Mouse (Mus musculus) T-helper 1 cell (primary cell): ENCODE data around the gene Map3k1.

ENCODE experiments used
- in situ Hi-C: fragments of 300-600 bp; cut with MboI, MseI; formaldehyde crosslinking; loops from one replicate; pipeline ENCODE4 v1.15.1; 2025; ENCODE audit warnings: high pct_unique_total_duplicates

Gene Map3k1

GRCm38 (mm10) chr13:111815017-111815416, 6.2 kb upstream of the Map3k1 start:
- in situ Hi-C loops, result no loop called here

- in situ Hi-C loops, result loop anchor here (5.0 kb wide), 1 partner anchor 55 kb away; no protein-coding TSS in a partner anchor
Observed at GRCm38 (mm10) chr13:111812647-111813046, 3.9 kb upstream of the Map3k1 start.

GRCm38 (mm10) chr13:111810998-111811628, 2.3 kb upstream of the Map3k1 start:
- in situ Hi-C loops, result loop anchor here (5.0 kb wide), 1 partner anchor 56 kb away; no protein-coding TSS in a partner anchor

GRCm38 (mm10) chr13:111809466-111810228, 854 bp upstream of the Map3k1 start:
- in situ Hi-C loops, result loop anchor here (5.0 kb wide), 1 partner anchor 58 kb away; no protein-coding TSS in a partner anchor

- in situ Hi-C loops, result no loop called here
Observed at GRCm38 (mm10) chr13:111808387-111808636, 481 bp downstream of the Map3k1 start.

GRCm38 (mm10) chr13:111807596-111808386, 1.0 kb downstream of the Map3k1 start:
- in situ Hi-C loops, result no loop called here

GRCm38 (mm10) chr13:111807105-111807595, 1.6 kb downstream of the Map3k1 start:
- in situ Hi-C loops, result no loop called here

GRCm38 (mm10) chr13:111805738-111806722, 2.8 kb downstream of the Map3k1 start:
- in situ Hi-C loops, result no loop called here

GRCm38 (mm10) chr13:111804951-111805673, 3.7 kb downstream of the Map3k1 start:
- in situ Hi-C loops, result no loop called here

GRCm38 (mm10) chr13:111804189-111804588, 4.6 kb downstream of the Map3k1 start:
- in situ Hi-C loops, result no loop called here

GRCm38 (mm10) chr13:111803506-111803905, 5.3 kb downstream of the Map3k1 start:
- in situ Hi-C loops, result no loop called here

- in situ Hi-C loops, result no loop called here
Observed at GRCm38 (mm10) chr13:111802900-111803299, 5.9 kb downstream of the Map3k1 start.

- in situ Hi-C loops, result no loop called here
Observed at GRCm38 (mm10) chr13:111802271-111802665, 6.5 kb downstream of the Map3k1 start.

- in situ Hi-C loops, result no loop called here
Observed at GRCm38 (mm10) chr13:111801662-111802270, 7.0 kb downstream of the Map3k1 start.

GRCm38 (mm10) chr13:111800866-111801265, 7.9 kb downstream of the Map3k1 start:
- in situ Hi-C loops, result no loop called here

- in situ Hi-C loops, result loop anchor here (10.0 kb wide), 1 partner anchor 177 kb away; no protein-coding TSS in a partner anchor
Observed at GRCm38 (mm10) chr13:111798044-111798443, 10.7 kb downstream of the Map3k1 start.

GRCm38 (mm10) chr13:111797021-111797420, 11.8 kb downstream of the Map3k1 start:
- in situ Hi-C loops, result loop anchor here (10.0 kb wide), 1 partner anchor 178 kb away; no protein-coding TSS in a partner anchor

- in situ Hi-C loops, result loop anchor here (10.0 kb wide), 1 partner anchor 178 kb away; no protein-coding TSS in a partner anchor
Observed at GRCm38 (mm10) chr13:111796191-111796920, 12.4 kb downstream of the Map3k1 start.

GRCm38 (mm10) chr13:111792975-111793287, 15.9 kb downstream of the Map3k1 start:
- in situ Hi-C loops, result loop anchor here (10.0 kb wide), 1 partner anchor 182 kb away; no protein-coding TSS in a partner anchor
